Mouse (Mus musculus): Measurements from ENCODE around the gene Chmp2b.

The Chmp2b gene

DNA sequence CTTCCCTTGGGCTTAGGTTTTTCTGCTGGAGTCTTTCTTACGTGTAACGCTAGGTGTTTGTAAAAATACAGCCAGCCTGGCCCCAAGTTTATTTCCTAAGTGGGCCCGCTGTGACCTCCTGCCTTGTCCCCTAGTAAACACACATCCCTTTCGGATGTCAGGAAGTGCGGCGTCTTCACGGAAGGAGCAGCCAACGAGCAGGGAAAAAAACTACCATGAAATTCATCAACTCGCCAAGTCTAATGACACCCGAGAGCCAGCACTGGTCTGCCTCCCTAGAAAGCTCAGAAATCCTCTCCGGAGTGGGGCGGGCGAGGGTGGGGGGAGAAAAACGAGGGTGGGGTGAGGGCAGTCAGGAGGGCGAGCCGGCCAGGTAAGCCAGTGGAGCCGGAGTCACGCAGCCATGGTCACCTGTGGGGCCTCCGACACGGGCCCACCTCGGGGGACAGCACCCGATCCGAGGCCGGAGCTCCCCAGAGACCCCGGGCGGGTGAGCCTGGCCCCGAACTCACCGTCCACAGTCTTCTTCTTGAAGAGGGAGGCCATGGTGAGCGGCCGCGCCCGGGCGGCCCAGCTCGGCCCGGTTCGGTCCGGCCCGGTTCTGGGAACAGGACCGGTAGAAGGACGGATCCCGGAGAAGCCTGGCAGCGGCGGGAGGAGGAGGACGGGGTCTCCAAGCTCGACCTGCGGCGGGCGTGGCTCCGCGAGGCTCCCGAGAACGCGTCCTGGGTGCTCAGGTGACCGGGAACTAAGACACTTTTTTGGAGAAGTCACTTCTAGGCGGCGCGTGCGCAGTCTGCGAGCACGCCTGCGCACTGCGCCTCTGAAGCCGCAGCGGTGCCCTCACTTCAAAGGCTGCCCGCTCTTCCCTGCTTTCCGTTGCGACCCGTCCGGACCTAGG is at the start of gene Chmp2b:
Chmp2b (minus strand) TSS at position 764 of the 901 bp plus-strand sequence.
- peak; percentile 56 for DNase-seq (ENCODE audit: low spot score)

DNA sequence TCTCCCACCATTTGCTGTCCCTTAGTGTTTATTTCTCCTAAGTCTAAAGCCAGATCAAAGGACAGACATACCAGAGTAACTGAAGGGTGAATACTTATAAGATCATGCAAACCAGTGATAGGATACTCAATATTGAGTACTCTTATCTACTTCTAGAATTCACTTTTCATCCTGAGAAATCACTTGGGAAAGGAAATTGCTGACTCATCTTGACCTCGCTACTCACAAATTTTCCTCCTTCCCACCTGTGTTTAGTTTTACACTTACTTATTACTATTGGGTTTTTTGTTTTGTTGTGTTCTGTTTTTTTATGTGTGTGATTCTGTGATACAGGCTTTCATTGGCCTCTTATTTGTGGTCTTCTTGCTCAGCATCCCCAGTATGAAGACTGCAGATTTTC is 49.2 kb upstream of the Chmp2b start:
- no peak for DNase-seq (ENCODE audit: low spot score)

DNA sequence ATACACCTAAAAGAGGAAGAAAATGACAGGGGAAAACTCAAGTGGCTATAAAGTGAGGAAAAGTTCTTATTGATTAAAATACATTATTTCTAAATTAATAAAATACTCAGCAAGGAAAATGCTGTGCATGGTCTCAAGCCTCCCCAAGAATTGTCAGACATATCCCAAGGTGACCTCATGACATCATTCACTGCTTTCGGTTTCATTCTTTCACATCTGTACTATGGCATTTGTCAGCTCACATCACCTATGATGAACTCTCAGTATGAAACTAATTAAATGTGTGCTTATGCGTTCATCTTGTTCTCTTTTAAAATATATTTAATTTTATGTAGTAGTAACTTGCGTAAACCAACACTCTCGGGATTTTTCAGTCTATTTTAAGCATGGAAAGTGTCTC is 38.3 kb upstream of the Chmp2b start:
- no peak for DNase-seq (ENCODE audit: low spot score)

DNA sequence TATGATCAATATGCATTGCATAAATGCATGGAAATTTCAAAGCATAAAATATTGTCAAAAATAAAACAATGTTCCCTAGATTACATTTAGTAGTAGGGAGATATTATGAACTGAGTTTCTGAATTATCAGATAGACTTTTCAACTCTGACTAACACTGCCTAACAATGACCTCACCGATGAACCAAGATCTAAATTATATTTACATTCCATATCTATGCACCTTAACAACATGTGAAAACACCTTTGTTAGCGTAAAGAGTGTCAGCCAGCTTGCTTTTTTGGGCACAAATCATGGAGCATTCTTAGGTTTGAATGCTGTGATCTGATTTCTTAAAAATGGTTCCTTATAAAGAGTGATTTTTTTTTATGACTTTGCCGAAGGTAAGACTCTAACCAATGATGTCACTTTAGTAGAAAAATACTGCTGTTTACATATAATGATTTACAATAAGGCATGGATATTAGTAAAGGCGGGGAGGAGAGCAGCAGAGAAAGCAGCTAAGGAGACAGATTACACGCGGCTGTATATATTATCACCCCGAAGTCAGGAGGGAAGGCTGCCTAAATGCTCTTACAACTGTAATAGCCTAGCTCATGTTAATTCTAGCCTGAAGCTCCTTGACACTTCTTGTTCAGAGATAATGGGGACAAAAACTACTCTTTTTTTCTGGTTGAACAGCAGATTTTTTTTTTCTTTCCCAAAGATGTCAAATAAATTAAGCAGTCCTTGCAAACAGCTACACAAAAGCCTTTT is 23.8 kb upstream of the Chmp2b start:
- no peak for DNase-seq (ENCODE audit: low spot score)

DNA sequence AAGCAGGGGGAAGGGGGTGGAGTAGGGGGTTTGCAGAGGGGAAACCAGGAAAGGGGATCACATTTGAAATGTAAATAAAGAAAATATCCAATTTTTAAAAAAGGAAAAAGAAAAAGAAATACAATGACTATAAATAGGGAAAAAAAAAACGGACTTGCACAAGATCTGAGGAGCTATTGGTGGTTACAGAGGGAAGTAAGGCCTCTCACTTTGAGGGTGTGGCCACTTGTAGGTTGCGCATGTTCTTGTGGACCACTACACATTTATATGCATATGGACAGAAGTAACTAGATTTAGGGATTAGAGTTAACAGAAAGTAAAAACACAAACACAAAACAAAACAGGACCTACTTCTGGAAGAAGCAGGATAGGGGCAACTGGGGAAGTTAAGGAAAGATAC is 23.2 kb upstream of the Chmp2b start:
- no peak for DNase-seq (ENCODE audit: low spot score)

DNA sequence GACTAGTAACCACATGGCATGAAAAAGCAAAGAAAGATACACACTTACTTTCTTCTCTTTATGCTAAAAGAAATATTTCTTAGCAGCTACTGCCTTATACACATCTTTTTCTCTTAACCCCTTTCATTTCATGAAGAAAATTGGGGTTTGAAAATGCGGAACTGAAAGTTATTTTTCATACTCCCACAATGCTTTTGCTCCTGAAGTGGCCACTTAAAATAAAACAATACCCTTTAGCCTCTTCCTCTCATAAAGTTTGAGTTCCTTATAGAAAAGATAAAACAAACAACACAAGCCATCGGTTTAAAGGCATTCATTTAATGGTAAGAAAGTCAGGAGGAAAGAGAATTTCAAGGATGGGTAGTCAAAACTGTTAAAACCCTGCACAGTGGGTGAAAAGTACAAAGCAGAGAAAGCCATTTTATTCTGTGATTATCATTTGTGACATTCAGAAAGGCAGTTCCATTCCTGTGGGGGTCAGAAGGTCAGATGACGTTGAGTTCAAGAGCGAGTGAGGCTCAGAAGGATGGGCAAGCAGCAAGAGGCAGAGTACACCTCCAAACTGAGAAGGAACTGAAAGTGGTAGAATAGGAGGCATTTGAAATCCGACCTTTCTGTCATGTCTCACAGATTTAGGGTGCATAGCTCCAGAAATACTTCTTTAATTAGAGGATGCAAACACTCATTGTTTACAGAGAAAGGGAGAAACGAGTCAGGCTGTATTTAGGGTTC is 14.9 kb upstream of the Chmp2b start:
- no peak for DNase-seq (ENCODE audit: low spot score)

DNA sequence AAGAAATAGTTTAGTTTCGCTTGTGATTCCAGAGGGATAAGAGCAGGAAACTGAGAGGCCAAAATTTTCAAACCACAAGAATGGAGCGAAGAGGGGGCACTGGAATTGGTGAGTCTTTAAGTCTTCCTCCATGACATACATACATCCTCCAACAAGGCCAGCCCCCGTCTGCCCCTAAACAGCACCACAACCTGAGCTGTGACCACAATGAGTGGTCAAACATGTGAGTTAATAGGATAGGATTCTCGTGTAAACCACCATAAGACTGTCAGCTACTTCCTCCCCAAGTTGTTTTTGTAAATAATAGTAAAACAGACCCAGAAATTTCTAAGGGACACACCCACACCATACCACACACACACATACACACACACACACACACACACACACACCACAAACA is 6.3 kb upstream of the Chmp2b start:
- DNase-seq (ENCODE audit: low spot score): no peak

DNA sequence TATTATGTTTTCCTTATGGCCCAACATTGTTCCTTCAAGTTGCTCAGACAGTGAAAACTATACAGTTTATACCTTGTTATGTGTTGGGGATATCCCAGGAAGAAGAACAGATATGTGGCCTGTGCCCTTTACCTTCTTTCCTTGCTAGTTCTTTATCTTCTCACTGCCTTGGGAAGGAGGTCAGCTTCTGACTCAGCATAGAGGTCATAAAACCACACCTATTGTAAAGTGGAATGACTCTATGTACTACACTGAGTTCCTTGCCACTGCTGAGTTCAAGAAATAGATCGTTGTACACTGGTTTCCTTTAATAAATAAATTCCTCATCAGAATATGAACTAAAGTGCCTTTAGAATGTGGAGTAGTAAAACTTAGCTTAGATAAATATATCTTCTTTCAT is 2.4 kb upstream of the Chmp2b start:
- DNase-seq (ENCODE audit: low spot score): no peak

DNA sequence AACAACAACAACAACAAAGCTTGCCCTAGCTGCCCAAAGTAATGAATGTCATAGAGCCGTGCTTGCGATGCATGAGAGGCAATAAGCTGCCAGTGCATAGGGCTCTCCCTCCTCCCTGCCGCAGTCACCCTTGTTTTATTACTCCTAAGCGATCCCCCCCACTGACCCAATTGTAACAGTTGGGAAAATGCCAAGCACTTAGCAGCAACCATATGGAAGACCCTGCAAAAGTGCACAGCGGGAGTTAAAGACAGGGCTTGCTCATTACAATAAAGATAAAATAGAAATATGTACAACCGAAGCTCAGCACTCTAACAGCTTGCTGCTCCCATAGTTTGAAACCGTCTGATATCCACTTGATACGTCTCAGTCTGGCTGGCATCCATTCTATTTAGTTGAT is 1.8 kb upstream of the Chmp2b start:
- no peak for DNase-seq (ENCODE audit: low spot score)

DNA sequence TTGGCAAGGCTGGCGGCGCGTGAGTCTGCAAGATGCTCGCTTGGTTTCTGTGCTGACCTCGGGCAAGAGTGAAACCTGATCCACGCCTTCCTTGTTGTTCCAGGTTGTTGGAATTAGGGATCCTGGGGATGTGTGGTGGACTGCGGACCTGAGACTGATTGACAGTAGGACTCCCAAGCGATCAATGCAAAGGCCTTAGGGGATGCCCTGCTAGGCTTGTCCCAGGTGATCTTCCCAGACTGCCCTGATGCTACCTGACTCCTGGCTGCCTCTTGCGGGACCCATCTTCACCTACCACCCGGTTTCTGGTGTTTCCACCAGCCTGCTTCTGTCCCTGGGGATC is 309 bp upstream of the Chmp2b start:
- DNase-seq (ENCODE audit: low spot score): no peak

DNA sequence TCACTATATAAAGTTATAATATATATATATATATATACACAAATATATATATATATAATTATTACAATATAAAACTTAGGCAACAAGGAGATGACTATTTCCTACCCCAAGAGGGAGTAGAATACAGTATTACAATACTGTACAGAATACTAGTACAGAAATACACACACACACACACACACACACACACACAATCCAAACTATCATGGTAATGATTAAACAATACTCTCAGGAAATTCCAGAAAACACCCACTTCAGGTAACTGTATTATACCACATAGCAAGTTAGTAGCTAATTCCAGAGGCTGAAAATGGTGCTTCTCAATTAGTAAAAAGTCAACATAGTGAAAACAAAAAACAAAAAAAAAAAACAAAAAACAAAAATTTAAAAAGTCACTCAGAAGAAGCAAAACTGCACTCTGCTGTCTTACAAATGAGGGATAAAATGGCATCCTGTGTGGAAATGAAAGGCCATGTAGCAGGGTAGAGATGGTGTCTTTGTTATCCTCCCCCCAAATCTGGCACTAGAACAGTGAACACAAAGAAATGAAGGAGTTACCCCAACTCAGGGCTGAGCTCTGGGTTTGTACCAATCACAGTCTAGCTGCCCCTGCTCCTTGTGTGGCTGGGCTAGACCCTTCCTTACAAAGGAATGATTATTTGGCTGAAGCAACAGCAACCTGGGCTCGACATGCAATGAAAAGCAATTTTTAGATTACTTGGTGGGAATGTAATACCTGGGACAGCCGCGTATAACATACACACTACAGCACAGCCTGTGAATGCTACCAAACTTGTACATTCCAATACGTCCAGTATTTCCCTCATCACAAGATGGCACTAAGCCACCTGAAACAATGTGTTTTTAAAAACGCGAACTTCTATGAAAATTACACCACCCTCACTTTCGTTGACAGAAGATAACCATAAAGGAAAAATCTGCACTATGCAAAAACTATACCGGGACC is 1.2 kb downstream of the Chmp2b start:
- no peak for DNase-seq (ENCODE audit: low spot score)

DNA sequence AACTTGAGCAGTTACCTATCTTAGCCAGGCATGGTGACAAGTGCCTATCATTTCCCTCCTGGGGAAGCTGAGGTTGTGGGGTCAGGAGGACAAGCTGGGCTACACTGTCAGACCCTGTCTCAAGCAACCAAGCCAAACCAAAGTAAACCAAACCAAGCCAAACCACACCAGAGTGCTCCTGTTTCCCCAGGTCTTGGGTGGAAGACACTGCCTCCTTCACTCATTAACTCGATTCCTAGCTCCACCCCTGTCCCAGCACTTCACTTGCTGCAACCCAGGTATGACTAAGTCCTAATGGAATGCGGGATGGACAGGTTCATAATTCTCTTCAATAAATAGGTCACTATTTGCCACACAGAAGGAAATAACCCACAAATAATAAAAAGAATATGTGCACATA is 2.9 kb downstream of the Chmp2b start:
- no peak for DNase-seq (ENCODE audit: low spot score)

DNA sequence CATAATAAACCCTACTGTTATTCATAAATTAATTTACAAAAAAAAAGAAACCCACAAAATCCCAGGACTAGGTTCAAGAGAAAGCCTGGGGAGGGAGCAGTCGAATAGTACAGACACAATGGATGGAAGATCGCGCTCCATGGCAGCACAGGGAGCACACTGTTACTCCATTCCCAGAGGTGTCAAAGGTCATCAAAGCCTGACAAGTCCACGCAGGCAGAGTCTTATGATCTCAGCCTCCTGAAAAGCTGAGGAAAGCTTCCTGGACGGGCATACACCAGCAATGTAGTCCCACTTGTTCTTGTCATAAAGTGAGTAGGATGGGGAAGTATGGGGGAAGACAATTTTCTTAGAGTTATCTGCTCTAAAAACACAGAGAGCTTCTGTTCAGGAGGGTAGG is 5.2 kb downstream of the Chmp2b start:
- DNase-seq (ENCODE audit: low spot score): no peak

DNA sequence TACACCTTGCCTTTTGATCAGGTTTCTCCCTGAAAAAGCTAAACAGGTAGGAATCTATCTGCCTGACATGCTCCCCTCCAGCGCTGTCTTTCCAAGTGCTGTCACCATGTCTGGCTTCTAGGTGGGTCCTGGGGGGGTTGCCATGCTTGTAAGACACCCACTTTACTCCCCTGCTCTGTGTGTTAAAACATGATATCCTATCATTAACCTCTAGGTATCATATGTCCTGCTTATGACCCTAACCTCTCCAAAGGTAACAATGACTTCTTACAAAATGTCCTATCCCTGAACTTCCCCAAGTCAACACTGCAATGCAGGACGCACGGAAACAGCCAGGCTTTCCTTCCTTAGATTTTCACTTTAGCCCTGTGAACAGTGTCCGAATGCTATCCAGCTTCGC is 8.3 kb downstream of the Chmp2b start:
- no peak for DNase-seq (ENCODE audit: low spot score)

DNA sequence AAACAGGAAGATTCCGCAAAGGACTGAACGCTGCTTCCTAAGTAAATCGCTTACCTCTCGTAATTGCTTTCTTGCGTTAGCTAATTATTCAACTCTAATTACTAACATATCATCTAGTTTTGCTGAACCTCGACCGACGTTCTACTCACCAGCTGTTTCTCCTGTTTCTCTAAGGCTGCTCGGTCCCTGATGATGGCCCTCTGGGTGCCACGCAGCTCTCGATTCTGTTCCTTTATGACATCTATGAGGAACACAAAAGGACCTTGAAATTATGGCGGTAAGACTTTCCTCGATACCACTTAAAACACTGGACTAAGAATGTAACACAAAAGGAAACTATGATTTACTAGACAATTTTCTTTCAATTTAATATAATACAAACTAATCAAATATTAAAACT is 11.7 kb downstream of the Chmp2b start:
- no peak for DNase-seq (ENCODE audit: low spot score)

DNA sequence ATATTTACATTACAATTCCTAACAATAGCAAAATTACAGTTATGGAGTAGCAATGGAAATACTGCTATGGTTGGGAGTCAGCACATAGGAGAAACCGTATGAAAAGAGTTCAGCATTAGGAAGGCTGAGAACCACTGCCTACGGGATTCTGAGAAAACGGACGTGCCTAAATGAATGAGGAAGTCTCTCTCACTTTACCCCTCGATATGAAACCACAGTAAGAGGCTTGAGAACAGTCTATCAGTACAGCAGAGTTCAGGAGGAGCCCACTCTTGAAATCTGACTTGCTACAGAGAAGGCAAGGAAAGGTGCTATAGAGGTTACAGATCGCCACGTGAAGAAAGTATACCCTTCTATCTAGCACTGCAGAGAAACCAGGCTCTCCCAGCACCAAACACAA is 13.6 kb downstream of the Chmp2b start:
- no peak for DNase-seq (ENCODE audit: low spot score)

DNA sequence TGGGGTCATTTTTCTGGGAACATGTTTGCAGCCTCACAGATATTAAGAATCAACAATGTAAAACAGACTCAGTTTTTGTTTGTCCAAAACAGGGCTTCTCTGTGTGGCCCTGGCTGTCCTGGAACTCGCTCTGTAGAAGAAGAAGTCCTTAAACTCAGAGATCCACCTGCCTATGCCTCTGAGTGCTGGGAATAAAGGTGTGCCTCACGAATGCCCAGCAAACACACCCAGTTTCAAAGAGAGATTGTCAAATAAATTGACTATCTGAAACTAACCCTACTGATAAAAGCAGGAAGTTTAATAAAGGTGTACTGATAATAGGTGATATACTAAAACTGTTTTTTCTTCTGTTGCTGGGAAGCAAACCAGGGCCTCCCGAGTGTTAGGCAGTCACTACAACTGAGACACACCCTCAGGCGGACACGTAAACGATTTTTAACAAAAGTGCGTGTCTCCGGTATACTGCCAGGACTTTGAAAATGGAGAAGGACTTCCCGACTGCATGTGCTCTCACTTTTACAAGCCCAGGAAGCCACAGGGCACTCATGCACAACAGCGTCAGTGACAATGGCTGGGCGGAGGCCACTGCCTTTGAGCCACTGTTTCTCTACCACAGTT is 18.7 kb downstream of the Chmp2b start:
- DNase-seq (ENCODE audit: low spot score): no peak

DNA sequence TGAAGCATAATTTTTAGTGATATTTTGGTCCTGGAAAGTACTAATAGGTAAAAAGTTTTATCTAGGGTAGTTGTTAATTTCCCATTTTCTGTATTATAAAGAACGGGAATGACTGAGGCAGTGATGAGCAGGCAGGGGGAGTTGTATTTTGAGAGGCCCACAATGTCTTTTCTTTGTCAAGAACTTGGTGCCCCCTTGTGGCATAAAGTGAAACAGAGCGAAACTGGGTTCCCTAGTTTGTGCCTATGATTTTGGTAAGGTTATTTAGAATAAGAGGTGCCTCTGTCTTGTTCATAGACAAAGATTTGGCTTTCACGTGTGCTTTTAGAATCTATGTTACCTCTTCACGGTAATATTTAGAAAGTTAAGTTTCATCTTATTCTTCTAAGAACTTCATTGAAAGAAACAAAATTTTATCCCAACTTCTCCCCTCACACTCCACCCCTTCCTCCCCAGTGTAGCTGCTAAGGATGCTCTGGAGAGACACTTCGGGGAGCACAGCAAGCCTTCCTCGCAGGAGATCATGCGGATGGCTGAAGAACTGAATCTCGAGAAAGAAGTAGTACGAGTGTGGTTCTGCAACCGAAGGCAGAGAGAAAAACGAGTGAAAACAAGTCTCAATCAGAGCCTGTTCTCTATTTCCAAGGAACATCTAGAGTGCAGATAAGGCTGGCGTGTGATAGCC is 29.1 kb downstream of the Chmp2b start:
- no peak for DNase-seq (ENCODE audit: low spot score)

DNA sequence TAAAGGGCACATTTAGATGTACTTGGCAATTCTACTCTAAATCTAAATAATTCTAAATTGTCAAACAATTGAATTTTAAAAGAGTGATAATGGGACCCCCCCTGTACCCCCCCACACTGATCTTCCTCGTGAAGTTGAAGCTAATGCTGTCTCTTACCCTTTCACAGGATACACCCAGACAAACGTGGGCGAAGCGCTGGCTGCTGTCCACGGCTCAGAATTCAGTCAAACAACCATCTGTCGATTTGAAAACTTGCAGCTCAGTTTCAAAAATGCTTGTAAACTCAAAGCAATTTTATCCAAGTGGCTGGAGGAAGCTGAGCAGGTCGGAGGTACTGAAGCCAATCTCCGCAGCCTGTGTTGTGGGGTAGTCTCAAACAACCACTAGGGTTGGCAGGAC is 30.9 kb downstream of the Chmp2b start:
- no peak for DNase-seq (ENCODE audit: low spot score)

DNA sequence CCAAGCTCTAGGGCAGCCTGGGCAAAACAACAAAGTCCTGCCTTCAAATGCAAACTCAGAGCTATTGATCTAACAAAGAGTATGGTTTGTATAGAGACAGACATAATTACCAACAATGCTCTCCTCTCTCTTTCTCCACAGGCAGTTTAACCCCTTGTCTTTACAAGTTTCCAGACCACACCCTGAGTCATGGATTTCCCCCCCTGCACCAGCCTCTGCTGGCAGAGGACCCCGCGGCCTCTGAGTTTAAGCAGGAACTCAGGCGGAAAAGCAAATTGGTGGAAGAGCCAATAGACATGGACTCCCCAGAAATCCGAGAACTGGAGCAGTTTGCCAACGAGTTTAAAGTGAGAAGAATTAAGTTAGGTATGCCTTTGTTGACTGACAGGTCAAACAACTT is 32.9 kb downstream of the Chmp2b start:
- DNase-seq (ENCODE audit: low spot score): no peak

DNA sequence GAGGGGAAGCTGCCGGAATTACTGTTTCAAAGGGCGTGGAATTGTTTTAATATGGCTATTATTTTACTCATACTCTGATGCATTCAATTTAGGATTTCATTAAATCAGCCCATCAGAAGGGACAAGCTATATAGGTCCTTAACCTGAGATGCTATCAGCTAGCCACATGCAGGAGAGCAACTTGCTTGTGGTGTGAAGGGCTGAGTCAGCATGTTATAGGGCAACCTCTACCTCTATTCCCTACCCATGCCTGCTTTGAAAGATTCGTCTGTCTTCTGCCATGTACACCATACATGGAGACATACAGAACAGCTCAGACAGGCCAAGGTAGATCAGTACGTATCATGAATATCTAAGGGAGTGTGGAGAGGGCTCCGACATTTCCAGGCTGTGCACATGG is 35.8 kb downstream of the Chmp2b start:
- DNase-seq (ENCODE audit: low spot score): no peak

Measured in ovary, postnatal 10 days (tissue).